Mouse (Mus musculus) cortical plate, adult 2 months (tissue): ENCODE results near the gene Ugt1a6a.

Source experiments
- CTCF ChIP-seq: fragments of 200-500 bp; IDR thresholded peaks from 2 replicates; pipeline ENCODE4 v1.5.1; 2011; ENCODE audit warnings: mild to moderate bottlenecking, control low read depth, low read length; ENCODE audit not compliant: insufficient read depth; ENCODE audit errors: extremely low read depth
- POLR2A ChIP-seq: fragments of 200-500 bp; IDR thresholded peaks from 2 replicates; pipeline ENCODE4 v1.6.1; 2011; ENCODE audit warnings: mild to moderate bottlenecking, low read length, control low read depth; ENCODE audit not compliant: insufficient read depth; ENCODE audit errors: extremely low read depth

DNA sequence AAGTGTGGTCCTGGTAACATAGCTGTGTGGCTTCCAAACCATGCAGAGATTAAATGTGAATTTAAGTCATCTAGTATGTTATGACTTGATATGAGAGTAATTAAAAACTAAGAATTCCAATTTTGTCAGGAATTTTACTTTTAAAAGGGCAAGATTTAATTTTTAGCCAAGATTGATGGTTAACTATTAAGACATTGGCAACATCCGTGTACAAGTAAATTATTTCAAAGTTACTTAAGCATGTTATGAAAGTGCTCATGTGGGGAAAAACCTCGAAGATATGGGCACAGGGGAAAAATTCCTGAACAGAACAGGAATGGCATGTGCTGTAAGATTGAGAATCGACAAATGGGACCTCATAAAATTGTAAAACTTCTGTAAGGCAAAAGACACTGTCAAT, 62.8 kb downstream of the Ugt1a6a start:
- no peak for TF ChIP-seq CTCF
- no peak for TF ChIP-seq POLR2A
